Mouse (Mus musculus) liver, adult 2 months (tissue): ENCODE measurements around the gene Best1.
A peak's percentile ranks its signal among the peaks of the same experiment; 100 is the strongest.

ENCODE experiments used
- CTCF ChIP-seq: fragments of 200-500 bp; IDR thresholded peaks from 2 replicates; pipeline ENCODE4 v1.5.1; 2011; ENCODE audit warnings: low read depth, low read length, control low read depth
- POLR2A ChIP-seq: fragments of 200-500 bp; IDR thresholded peaks from 2 replicates; pipeline ENCODE4 v1.6.1; 2011; ENCODE audit warnings: low read length, control low read depth; ENCODE audit not compliant: insufficient read depth; ENCODE audit errors: extremely low read depth

- TF ChIP-seq CTCF (0 out of 2 replicates have a peak, but pooled peaks have one; percentile 4), POLR2A (no peak)
These were observed 21.9 kb upstream of the Best1 start for GRCm38 (mm10) chr19:10023304-10023758.
